Mouse (Mus musculus): ENCODE measurements at regions not wholly inside any gene's neighbourhood (a gene's known extent, or its start where the extent isn't known, plus 50 kb on each side); places are given as distances from the start of the nearest gene placed in this dataset.

DNA sequence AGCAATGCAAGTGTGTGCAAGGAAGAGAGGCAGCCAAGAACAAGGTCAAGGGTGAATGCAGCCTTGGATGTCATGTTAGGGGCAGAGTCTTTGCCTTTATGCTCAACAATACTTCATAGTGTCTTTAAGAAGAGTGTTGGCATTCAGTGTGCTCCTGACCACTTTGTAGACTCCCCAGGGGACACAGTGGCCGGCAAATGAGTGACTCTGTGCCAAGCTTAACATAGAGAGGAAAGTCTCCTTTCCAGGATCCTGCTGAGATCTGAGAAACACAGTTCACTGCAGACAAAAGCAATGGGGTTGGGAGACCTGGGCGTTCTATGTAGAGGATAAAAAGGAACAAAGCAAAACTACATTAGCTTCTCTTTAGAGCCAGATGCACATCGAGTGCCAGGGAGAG, 259.2 kb downstream of the Maf start:
- TF ChIP-seq CTCF (IDR thresholded peaks at IDR 0.05; ENCODE audit: control insufficient read depth, insufficient read depth, insufficient read length) (no peak), MYOD1 (IDR thresholded peaks at IDR 0.05; ENCODE audit: control insufficient read depth, insufficient read length, low read depth) (no peak), MAX (IDR thresholded peaks at IDR 0.05) (no peak)
